Mouse (Mus musculus) liver, embryonic 15.5 days (tissue): Measurements from ENCODE around the gene Cnot1. TPM values are rescaled to one million over a fixed set of nuclear protein-coding genes. Genes with fewer than 3 reads are reported as not detected.
"Not testable (repeated sequence)": the region's sequence is repeated elsewhere in the genome, so short reads cannot be mapped to it uniquely, and the experiment has no call there.

Source experiments
- ATAC-seq: fragments of 200-750 bp; cut with Nextera tagmentation; 2 replicates; pipeline ENCODE4 v1.8.0; 2017; ENCODE audit warnings: moderate number of reproducible peaks, mild to moderate bottlenecking, moderate library complexity; ENCODE audit not compliant: insufficient read depth
- H3K27ac ChIP-seq: fragments of 300-500 bp; sonication (generic); replicated peaks from 2 replicates; pipeline ENCODE4 v1.5.1; 2015; ENCODE audit warnings: mild to moderate bottlenecking, inconsistent platforms
- H3K27me3 ChIP-seq: fragments of 300-500 bp; sonication (generic); 2 replicates; pipeline ENCODE4 v1.6.1; 2015; ENCODE audit warnings: mild to moderate bottlenecking, inconsistent platforms
- H3K36me3 ChIP-seq: fragments of 300-500 bp; sonication (generic); replicated peaks from 2 replicates; pipeline ENCODE4 v1.6.1; 2015; ENCODE audit warnings: moderate library complexity, mild to moderate bottlenecking, inconsistent platforms
- H3K4me1 ChIP-seq: fragments of 300-500 bp; sonication (generic); replicated peaks from 2 replicates; pipeline ENCODE4 v1.6.1; 2015; ENCODE audit warnings: inconsistent platforms
- H3K4me2 ChIP-seq: fragments of 300-500 bp; sonication (generic); 2 replicates; pipeline ENCODE4 v1.6.1; 2015; ENCODE audit warnings: moderate library complexity, mild to moderate bottlenecking, inconsistent platforms
- H3K4me3 ChIP-seq: fragments of 300-500 bp; sonication (generic); replicated peaks from 2 replicates; pipeline ENCODE4 v1.5.1; 2015; ENCODE audit warnings: mild to moderate bottlenecking, inconsistent platforms
- H3K9ac ChIP-seq: fragments of 300-500 bp; sonication (generic); 2 replicates; pipeline ENCODE4 v1.6.1; 2015; ENCODE audit warnings: moderate library complexity, mild to moderate bottlenecking, inconsistent platforms
- H3K9me3 ChIP-seq: fragments of 300-500 bp; sonication (generic); replicated peaks from 2 replicates; pipeline ENCODE4 v1.6.1; 2016; ENCODE audit warnings: inconsistent platforms
- WGBS: fragments of 180-500 bp; shearing (Covaris S2); methylation state at CpG from one replicate; pipeline ENCODE4 v1.1.7; 2015; ENCODE audit warnings: mixed read lengths; ENCODE audit not compliant: insufficient replicate concordance; 5-methylcytosine and 5-hydroxymethylcytosine counted together
- polyA plus RNA-seq: library from polyadenylated mRNA; unstranded; fragments of >200 nt; fragmentation: Nextera tagmentation; extraction: Ambion mirVana; gene quantifications from 2 replicates; pipeline ENCODE4 v1.2.1, GENCODE M21; 2015

Cnot1 gene
- polyA plus RNA-seq, 1 experiment from 2014 or later = 27.4 TPM

- H3K27me3 ChIP-seq = no peaks in the 10 kb centered on the region
- H3K9ac ChIP-seq = no peak overlapping the region
- ATAC-seq = no peak
- H3K4me2 ChIP-seq = no peak overlapping the region
- peaks cover 29% of the 10 kb centered on the region for H3K4me1 ChIP-seq
- H3K36me3 ChIP-seq = peaks cover 6% of the 10 kb centered on the region; the same call in 1 of the 2 replicates
- no peak overlapping the region for H3K4me3 ChIP-seq
- no peak overlapping the region for H3K27ac ChIP-seq
- H3K9me3 ChIP-seq = no peaks in the 10 kb centered on the region
- WGBS = 76% methylated on average over 10 of the region's 10 CpGs
Observed at GRCm38 (mm10) chr8:95837266-95837665, 30.0 kb upstream of the Cnot1 start.

DNA sequence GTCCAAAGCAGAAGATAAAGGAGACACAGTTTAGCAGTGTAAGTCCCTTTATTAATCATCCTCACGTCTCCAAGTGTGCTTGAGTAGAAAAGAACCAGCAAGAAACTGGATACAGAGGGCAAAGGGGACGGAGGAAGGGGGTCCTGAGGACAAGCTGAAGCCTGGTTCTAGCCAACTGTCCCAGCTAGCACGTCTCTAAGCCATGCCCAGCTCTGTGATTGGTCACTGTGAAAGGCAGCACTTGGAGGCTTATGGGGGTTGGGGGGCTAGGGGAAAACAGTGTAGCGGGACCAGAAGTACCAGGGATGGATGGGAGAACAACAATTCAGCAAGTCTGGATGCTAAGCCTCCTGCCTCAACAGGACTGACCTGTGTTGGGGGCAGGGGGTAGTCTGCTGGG, 28.6 kb upstream of the Cnot1 start:
- Histone ChIP-seq H3K4me3 (no peak overlapping the region), H3K9me3 (no peaks in the 10 kb centered on the region), H3K27ac (no peak overlapping the region), H3K4me2 (no peak overlapping the region), H3K9ac (no peak overlapping the region), H3K36me3 (peaks cover 3% of the 10 kb centered on the region; the same call in 1 of the 2 replicates), H3K4me1 (peaks cover 31% of the 10 kb centered on the region), H3K27me3 (no peaks in the 10 kb centered on the region)
- no peak for ATAC-seq
- 52% methylated on average over 4 of the region's 4 CpGs for WGBS

- no peaks in the 10 kb centered on the region for H3K27me3 ChIP-seq
- peak overlapping the region; percentile 69 for H3K27ac ChIP-seq
- H3K4me1 ChIP-seq = peaks cover 33% of the 10 kb centered on the region
- ATAC-seq = peak; percentile 89
- H3K9me3 ChIP-seq = no peaks in the 10 kb centered on the region
- H3K9ac ChIP-seq = 0 out of 2 replicates have a peak overlapping the region, but pooled peaks have one; percentile 20
- H3K36me3 ChIP-seq = no peaks in the 10 kb centered on the region
- H3K4me3 ChIP-seq = peak overlapping the region; percentile 38
- peak overlapping the region; percentile 65 for H3K4me2 ChIP-seq
- under 1% methylated on average over 16 of the region's 16 CpGs for WGBS
Observed at GRCm38 (mm10) chr8:95833435-95833984, 26.2 kb upstream of the Cnot1 start.

DNA sequence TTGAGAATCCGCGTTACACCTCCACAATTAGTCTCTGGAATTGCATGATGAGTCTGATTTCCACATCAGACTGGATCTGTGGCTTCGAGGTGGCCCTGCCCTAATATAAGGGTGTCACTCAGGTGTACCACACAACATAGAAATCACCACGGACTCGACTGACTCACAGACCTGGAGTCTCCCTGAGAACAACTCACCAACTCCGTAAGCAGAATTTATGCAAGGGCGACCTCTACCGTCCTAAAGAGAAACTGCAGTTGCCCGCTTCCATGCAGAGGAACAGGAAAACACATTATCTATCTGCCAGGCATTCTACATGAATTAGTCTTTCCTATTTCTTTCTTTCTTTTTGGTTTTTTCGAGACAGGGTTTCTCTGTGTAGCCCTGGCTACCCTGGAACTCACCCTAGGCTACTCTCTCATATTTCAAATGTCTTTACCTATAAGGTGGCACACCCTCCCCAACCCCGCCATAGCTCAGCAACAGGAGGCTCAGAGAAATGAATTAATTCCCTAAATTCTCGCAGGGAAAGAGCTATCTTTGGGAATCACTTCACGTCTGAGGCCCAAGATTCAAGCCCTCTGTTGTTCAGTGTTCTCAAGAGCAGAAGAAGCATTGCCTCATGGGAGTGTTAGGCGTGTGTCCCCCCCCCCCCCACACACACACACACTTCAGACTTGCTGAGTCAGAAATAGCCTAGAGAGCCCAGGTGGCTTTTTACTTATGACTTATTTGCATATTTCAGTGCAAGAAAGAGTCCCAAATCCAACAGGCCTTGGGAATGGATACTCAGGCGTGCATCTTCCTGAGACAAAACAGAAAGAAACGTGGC, 25.6 kb upstream of the Cnot1 start:
- no peaks in the 10 kb centered on the region for H3K27me3 ChIP-seq
- H3K27ac ChIP-seq = peak overlapping the region; percentile 69
- H3K4me3 ChIP-seq = peak overlapping the region; percentile 38
- H3K4me1 ChIP-seq = peaks cover 33% of the 10 kb centered on the region
- H3K9me3 ChIP-seq = no peaks in the 10 kb centered on the region
- peak overlapping the region; percentile 20 for H3K9ac ChIP-seq
- 0 out of 2 replicates have a peak, but pooled peaks have one; percentile 2 for ATAC-seq
- WGBS = 13% methylated on average over 16 of the region's 16 CpGs
- peak overlapping the region; percentile 65 for H3K4me2 ChIP-seq
- no peaks in the 10 kb centered on the region for H3K36me3 ChIP-seq

GRCm38 (mm10) chr8:95830144-95830543, 22.9 kb upstream of the Cnot1 start:
- no peak overlapping the region for H3K4me3 ChIP-seq
- H3K9me3 ChIP-seq = no peaks in the 10 kb centered on the region
- H3K27me3 ChIP-seq = no peaks in the 10 kb centered on the region
- ATAC-seq = no peak
- H3K4me2 ChIP-seq = no peak overlapping the region
- no peak overlapping the region for H3K9ac ChIP-seq
- H3K36me3 ChIP-seq = no peaks in the 10 kb centered on the region
- WGBS = 54% methylated on average over 3 of the region's 3 CpGs
- no peak overlapping the region for H3K27ac ChIP-seq
- H3K4me1 ChIP-seq = peaks cover 31% of the 10 kb centered on the region

GRCm38 (mm10) chr8:95825162-95825561, 17.9 kb upstream of the Cnot1 start, which contains the start of gene Sap18b:
Gene Sap18b, plus strand, starts transcription at chr8:95825346.
- H3K4me3 ChIP-seq, H3K9ac ChIP-seq, H3K4me2 ChIP-seq, H3K4me1 ChIP-seq, H3K27me3 ChIP-seq, ATAC-seq, H3K9me3 ChIP-seq, H3K27ac ChIP-seq, H3K36me3 ChIP-seq: not testable (repeated sequence)
- WGBS = 40% methylated on average over 25 of the region's 25 CpGs

DNA sequence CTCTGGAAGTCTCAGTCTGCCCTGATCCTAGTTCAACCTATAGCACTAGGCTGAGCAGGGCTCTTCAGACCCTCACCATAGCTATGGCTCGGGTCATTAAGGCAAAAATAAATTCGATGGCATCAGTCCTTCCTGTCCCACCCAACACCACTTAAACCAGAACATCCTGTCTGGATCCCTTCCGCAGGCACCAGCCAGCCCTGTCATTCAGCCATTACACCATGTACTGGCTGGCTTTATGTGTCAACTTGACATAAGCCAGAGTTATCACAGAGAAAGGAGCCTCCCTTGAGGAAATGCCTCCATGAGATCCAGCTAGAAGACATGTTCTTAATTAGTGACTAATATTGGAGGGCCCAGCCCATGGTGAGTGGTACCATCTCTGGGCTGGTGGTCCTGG, 15.4 kb upstream of the Cnot1 start:
- Histone ChIP-seq H3K9me3 (no peaks in the 10 kb centered on the region), H3K27ac (no peak overlapping the region), H3K4me2 (no peak overlapping the region), H3K4me3 (no peak overlapping the region), H3K9ac (no peak overlapping the region), H3K27me3 (no peaks in the 10 kb centered on the region), H3K4me1 (no peaks in the 10 kb centered on the region), H3K36me3 (no peaks in the 10 kb centered on the region)
- WGBS = 62% methylated on average over 3 of the region's 3 CpGs
- ATAC-seq = no peak

DNA sequence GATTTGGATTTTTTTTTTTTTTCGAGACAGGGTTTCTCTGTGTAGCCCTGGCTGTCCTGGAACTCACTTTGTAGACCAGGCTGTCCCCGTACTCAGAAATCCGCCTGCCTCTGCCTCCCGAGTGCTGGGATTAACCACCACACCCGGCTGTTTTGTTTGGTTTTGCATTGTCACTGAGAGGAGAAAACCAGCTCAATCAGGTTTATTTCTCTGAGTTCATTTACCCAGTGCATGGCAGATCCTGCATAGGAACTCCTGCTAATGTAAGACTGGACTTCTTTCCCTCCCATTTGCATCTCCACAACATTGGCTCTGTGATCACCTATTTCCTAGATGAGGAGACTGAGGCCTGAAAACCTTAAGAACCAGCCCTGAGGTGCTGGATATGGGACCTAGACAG, 14.8 kb upstream of the Cnot1 start:
- Histone ChIP-seq H3K27ac (no peak overlapping the region), H3K4me3 (no peak overlapping the region), H3K9ac (no peak overlapping the region), H3K9me3 (no peaks in the 10 kb centered on the region), H3K27me3 (no peaks in the 10 kb centered on the region), H3K4me2 (no peak overlapping the region), H3K4me1 (no peaks in the 10 kb centered on the region), H3K36me3 (no peaks in the 10 kb centered on the region)
- no peak for ATAC-seq
- WGBS = 58% methylated on average over 5 of the region's 5 CpGs

- ATAC-seq = peak; percentile 75
- Histone ChIP-seq H3K4me1 (no peaks in the 10 kb centered on the region; the same call in 1 of the 2 replicates), H3K9me3 (no peaks in the 10 kb centered on the region), H3K36me3 (no peaks in the 10 kb centered on the region), H3K4me3 (no peak overlapping the region), H3K27ac (peak overlapping the region; percentile 55; the same call in 1 of the 2 replicates), H3K27me3 (no peaks in the 10 kb centered on the region), H3K4me2 (no peak overlapping the region), H3K9ac (no peak overlapping the region)
- 59% methylated on average over 6 of the region's 6 CpGs for WGBS
Observed at GRCm38 (mm10) chr8:95821266-95821665, 14.0 kb upstream of the Cnot1 start.

DNA sequence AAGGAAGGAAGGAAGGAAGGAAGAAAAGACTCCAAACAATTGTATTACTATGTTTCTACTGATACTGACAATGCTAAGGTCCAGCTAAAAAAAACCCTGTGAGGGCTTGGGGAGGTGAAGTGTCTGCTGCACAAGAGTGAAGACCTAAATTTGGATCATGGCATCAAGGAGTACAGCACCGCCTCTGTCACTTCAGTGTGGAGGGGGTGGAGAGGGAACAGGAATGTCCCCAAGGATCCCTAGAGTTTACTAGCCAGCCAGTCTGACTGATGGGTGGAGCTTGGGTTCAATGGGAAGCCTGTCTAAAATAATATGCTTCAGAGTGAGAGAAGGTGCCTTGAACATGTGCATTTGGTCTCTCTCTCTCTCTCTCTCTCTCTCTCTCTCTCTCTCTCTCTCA, 10.9 kb upstream of the Cnot1 start:
- H3K27me3 ChIP-seq = no peaks in the 10 kb centered on the region
- H3K4me2 ChIP-seq = no peak overlapping the region
- no peaks in the 10 kb centered on the region for H3K36me3 ChIP-seq
- H3K9me3 ChIP-seq = no peaks in the 10 kb centered on the region
- no peak overlapping the region for H3K4me3 ChIP-seq
- H3K4me1 ChIP-seq = no peaks in the 10 kb centered on the region; the same call in 1 of the 2 replicates
- WGBS = 64% methylated on average over 1 of the region's 1 CpGs
- no peak overlapping the region for H3K9ac ChIP-seq
- no peak overlapping the region for H3K27ac ChIP-seq
- ATAC-seq = no peak

GRCm38 (mm10) chr8:95817597-95817996, 10.3 kb upstream of the Cnot1 start:
- no peak for ATAC-seq
- no peak overlapping the region for H3K9ac ChIP-seq
- H3K36me3 ChIP-seq = no peaks in the 10 kb centered on the region
- no peaks in the 10 kb centered on the region; the same call in 1 of the 2 replicates for H3K4me1 ChIP-seq
- no peaks in the 10 kb centered on the region for H3K9me3 ChIP-seq
- H3K4me2 ChIP-seq = no peak overlapping the region
- no peak overlapping the region for H3K4me3 ChIP-seq
- H3K27me3 ChIP-seq = no peaks in the 10 kb centered on the region
- H3K27ac ChIP-seq = no peak overlapping the region
- 51% methylated on average over 3 of the region's 3 CpGs for WGBS
